ENCODE assay signal across 1 mouse cellular context in the genomic region with DNA sequence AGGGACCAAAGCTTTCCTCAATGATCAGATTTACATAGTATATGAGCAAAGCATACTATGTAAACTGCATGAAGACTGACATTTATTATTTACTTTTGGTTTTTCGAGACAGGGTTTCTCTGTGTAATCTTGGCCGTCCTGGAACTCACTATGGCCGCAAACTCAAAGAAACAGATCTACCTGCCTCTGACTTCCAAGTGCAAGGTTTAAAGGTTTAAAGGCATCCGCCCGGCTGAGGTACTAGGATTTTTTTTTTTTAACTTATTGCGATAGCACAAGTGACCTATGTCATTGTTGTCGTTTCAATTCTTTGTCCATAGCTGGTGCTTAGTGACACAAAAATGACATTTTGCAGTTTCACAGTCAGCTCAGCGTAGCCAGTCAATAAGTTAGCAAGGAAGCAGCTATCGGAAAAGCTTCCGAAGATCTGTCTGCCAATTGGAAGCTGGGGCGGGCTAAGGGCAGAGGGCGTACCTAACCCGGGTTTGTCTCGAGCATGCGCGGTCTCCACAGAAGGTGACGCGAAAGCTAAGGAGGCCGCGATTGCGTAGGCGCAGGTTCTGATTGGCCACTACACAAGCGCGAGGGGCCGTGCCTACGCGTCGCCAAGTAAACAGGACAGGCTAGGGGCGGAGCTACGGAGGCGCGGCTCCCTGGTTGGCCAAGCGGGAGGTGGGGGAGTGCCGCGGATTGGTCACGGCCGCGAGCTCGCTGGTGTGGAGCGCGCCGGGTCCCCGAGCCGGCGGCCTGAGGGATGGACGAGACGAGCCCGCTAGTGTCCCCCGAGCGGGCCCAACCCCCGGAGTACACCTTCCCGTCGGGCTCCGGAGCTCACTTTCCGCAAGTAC.
TF ChIP-seq lines count a peak whose summit lies in the region.

TSS of gene Pi4k2a (plus strand) at position 723 of the 848 bp plus-strand sequence.

TF ChIP-seq in MEL, 35 proteins besides CTCF, POLR2A, EP300 and RAD21 (continued from another document):
- TF ChIP-seq MYB (IDR thresholded peaks at IDR 0.05; ENCODE audit: low read depth, low read length) (no peak), TCF12 (IDR thresholded peaks at IDR 0.05; ENCODE audit: low read depth, low read length) (peak; percentile 48; the same call in 1 of the 2 replicates), TAL1 (IDR thresholded peaks at IDR 0.05; ENCODE audit: low read length) (no peak), MEF2A (IDR thresholded peaks at IDR 0.05; ENCODE audit: extremely low read depth, insufficient replicate concordance, low read depth, low read length, poor library complexity, severe bottlenecking) (no peak), MXI1 (IDR thresholded peaks at IDR 0.05; ENCODE audit: low read depth, low read length) (peak; percentile 86), POLR2AphosphoS5 (IDR thresholded peaks at IDR 0.05; ENCODE audit: borderline replicate concordance, low read depth, low read length) (no peak), SIN3A (IDR thresholded peaks at IDR 0.05; ENCODE audit: low read length) (peak; percentile 85), ZMIZ1 (IDR thresholded peaks at IDR 0.05; ENCODE audit: low read depth, low read length) (peak; percentile 91), USF1 (IDR thresholded peaks at IDR 0.05; ENCODE audit: low read depth, low read length) (peak; percentile 37), MAFK (IDR thresholded peaks at IDR 0.05; ENCODE audit: borderline replicate concordance, low read depth, low read length) (no peak), NELFE (IDR thresholded peaks at IDR 0.05; ENCODE audit: low read depth, low read length) (peak; percentile 86), USF2 (IDR thresholded peaks at IDR 0.05; ENCODE audit: borderline replicate concordance in 1 of 2, insufficient read depth in 1 of 2, low read depth in 1 of 2, low read length in 2 of 2) (no peak), MYC (IDR thresholded peaks at IDR 0.05; ENCODE audit: low read depth, low read length) (peak; percentile 45; the same call in 1 of the 2 replicates), ZC3H11A (IDR thresholded peaks at IDR 0.05; ENCODE audit: low read depth, low read length) (no peak), SMC3 (IDR thresholded peaks at IDR 0.05; ENCODE audit: low read depth, low read length) (no peak), CHD2 (IDR thresholded peaks at IDR 0.05; ENCODE audit: low read length) (no peak)
TF ChIP-seq in MEL: peak in this region for 17.
